Mouse (Mus musculus) lung, embryonic 16.5 days (tissue): ENCODE data around the gene Arhgap10. TPM values are rescaled to one million over a fixed set of nuclear protein-coding genes. Genes with fewer than 3 reads are reported as not detected.

Source experiments
- ATAC-seq: fragments of 200-750 bp; cut with Nextera tagmentation; 2 replicates; pipeline ENCODE4 v1.8.0; 2017; ENCODE audit warnings: low read depth, mild to moderate bottlenecking, moderate library complexity
- H3K27ac ChIP-seq: fragments of 300-500 bp; sonication (generic); 2 replicates; pipeline ENCODE4 v1.5.1; 2014; ENCODE audit warnings: mild to moderate bottlenecking, control low read depth, low read length
- H3K27me3 ChIP-seq: fragments of 300-500 bp; sonication (generic); 2 replicates; pipeline ENCODE4 v1.6.1; 2014; ENCODE audit warnings: low read depth, low read length, mixed read lengths; ENCODE audit not compliant: control insufficient read depth, insufficient read depth
- H3K36me3 ChIP-seq: fragments of 300-500 bp; sonication (generic); 2 replicates; pipeline ENCODE4 v1.6.1; 2014; ENCODE audit warnings: low read length; ENCODE audit not compliant: control insufficient read depth, insufficient read depth
- H3K4me1 ChIP-seq: fragments of 300-500 bp; sonication (generic); replicated peaks from 2 replicates; pipeline ENCODE4 v1.6.1; 2014; ENCODE audit warnings: low read length, mixed read lengths; ENCODE audit not compliant: control insufficient read depth, insufficient read depth
- H3K4me2 ChIP-seq: fragments of 300-500 bp; sonication (generic); 2 replicates; pipeline ENCODE4 v1.6.1; 2014; ENCODE audit warnings: low read depth, low read length, control low read depth
- H3K4me3 ChIP-seq: fragments of 300-500 bp; sonication (generic); 2 replicates; pipeline ENCODE4 v1.5.1; 2014; ENCODE audit warnings: mild to moderate bottlenecking, low read length, control low read depth
- H3K9ac ChIP-seq: fragments of 300-500 bp; sonication (generic); 2 replicates; pipeline ENCODE4 v1.6.1; 2014; ENCODE audit warnings: low read length, control low read depth
- H3K9me3 ChIP-seq: fragments of 300-500 bp; sonication (generic); 2 replicates; pipeline ENCODE4 v1.6.1; 2016; ENCODE audit warnings: low read length; ENCODE audit not compliant: control insufficient read depth
- WGBS: fragments of 180-500 bp; shearing (Covaris S2); extraction: QIAGEN DNeasy Blood & Tissue Kit; methylation state at CpG from one replicate; pipeline ENCODE4 v1.1.7; 2014; 5-methylcytosine and 5-hydroxymethylcytosine counted together
- polyA plus RNA-seq: library from polyadenylated mRNA; unstranded; fragments of >200 nt; fragmentation: Nextera tagmentation; extraction: Ambion mirVana; gene quantifications from 2 replicates; pipeline ENCODE4 v1.2.1, GENCODE M21; 2015

The Arhgap10 gene
- polyA plus RNA-seq, 1 experiment from 2014 or later = 23.1 TPM

GRCm38 (mm10) chr8:77479995-77480394, 37.8 kb downstream of the Arhgap10 start:
- H3K27ac ChIP-seq = no peak overlapping the region
- H3K4me2 ChIP-seq = no peak overlapping the region
- H3K4me3 ChIP-seq = no peak overlapping the region
- no peaks in the 10 kb centered on the region for H3K27me3 ChIP-seq
- H3K4me1 ChIP-seq = peaks cover 28% of the 10 kb centered on the region
- H3K36me3 ChIP-seq = no peaks in the 10 kb centered on the region
- H3K9ac ChIP-seq = no peak overlapping the region
- H3K9me3 ChIP-seq = no peaks in the 10 kb centered on the region
- 62% methylated on average over 9 of the region's 9 CpGs for WGBS
- no peak for ATAC-seq

DNA sequence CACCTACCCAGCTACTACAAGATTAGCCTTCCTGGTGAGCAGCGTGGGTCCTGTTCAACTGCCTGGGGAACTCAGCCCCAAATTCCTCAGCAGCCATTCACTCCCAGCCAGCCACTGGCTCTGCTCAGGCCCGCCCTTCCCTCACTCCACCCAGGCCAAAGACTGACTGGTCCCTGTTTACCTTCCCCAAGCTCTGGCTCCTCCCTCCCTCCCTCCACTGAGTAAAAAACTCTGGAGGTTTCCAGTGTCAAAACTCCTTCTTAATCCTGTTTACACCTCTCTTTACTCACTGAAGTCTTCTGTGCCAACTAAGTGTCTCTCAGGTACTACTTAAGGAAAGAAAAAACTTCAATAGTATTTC, 38.9 kb downstream of the Arhgap10 start:
- WGBS = 49% methylated on average over 2 of the region's 2 CpGs
- Histone ChIP-seq H3K9ac (no peak overlapping the region), H3K4me1 (peaks cover 28% of the 10 kb centered on the region), H3K27ac (peak overlapping the region; percentile 18), H3K9me3 (no peaks in the 10 kb centered on the region), H3K4me3 (no peak overlapping the region), H3K4me2 (no peak overlapping the region), H3K36me3 (no peaks in the 10 kb centered on the region), H3K27me3 (no peaks in the 10 kb centered on the region)
- peak; percentile 77 for ATAC-seq

DNA sequence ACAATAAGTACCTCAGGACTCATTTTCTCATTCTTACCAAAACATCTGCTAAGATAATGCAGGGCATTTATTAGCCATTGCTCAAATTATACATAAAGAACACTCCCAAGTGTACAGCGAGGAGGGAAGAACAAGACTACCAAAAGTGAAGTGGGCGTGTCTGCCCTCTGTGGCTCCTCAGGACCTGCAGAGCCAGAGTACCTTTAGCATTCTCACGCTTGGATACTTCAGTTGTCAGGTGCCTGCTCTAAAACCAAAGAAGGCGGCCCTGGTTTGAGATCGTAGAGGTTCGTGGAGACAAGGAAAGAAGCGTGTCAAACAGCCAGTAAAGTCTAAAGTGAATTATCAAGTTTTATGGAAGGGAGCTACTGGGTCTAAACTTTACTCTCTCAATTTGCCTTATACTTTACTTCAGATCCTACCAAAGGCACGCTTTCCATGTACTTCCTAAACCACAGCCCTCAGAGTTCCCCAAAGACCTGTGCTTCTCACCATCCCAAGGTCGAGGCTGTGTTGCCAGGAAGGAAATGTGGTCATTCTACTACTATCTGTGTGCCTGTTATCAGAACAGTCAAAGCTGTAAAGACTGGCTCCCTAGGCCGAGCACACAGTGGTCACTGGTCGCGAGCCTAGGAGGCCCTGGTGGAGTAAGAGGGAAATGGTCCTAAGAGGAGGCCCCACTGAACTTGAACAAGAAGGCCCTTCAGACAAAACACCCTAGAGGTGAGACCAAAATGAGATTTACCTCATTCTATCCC, 39.4 kb downstream of the Arhgap10 start:
- peak; percentile 21 for ATAC-seq
- Histone ChIP-seq H3K4me1 (peaks cover 31% of the 10 kb centered on the region), H3K27me3 (no peaks in the 10 kb centered on the region), H3K27ac (peak overlapping the region; percentile 64), H3K4me2 (no peak overlapping the region), H3K4me3 (no peak overlapping the region), H3K36me3 (no peaks in the 10 kb centered on the region), H3K9me3 (no peaks in the 10 kb centered on the region), H3K9ac (no peak overlapping the region)
- WGBS = 63% methylated on average over 12 of the region's 12 CpGs

DNA sequence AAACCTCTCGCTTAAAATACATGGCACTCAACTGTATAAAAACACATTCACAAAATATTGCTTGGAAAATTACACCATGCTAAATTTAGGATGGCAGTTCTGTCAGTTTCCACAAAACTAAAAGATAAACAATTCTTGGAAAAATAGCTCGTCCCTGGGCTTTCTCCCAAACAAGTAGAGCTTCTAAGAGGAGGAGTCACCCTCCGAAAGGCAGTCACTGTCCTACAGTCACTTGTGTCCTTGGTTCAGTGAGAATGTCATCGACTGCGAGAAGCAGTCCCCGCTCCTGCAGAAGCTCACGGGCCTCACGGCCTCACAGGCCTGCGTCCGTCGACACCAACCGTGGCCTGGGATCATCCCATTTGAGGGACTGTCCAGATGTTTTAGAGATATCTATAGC, 40.1 kb downstream of the Arhgap10 start:
- no peak overlapping the region for H3K4me3 ChIP-seq
- no peaks in the 10 kb centered on the region for H3K9me3 ChIP-seq
- no peak overlapping the region for H3K9ac ChIP-seq
- H3K4me2 ChIP-seq = no peak overlapping the region
- no peaks in the 10 kb centered on the region for H3K27me3 ChIP-seq
- ATAC-seq = peak; percentile 29; the same call in 1 of the 2 replicates
- 53% methylated on average over 12 of the region's 12 CpGs for WGBS
- H3K36me3 ChIP-seq = no peaks in the 10 kb centered on the region
- peaks cover 36% of the 10 kb centered on the region for H3K4me1 ChIP-seq
- peak overlapping the region; percentile 64; the same call in 1 of the 2 replicates for H3K27ac ChIP-seq

GRCm38 (mm10) chr8:77474614-77475013, 43.1 kb downstream of the Arhgap10 start:
- Histone ChIP-seq H3K9me3 (no peaks in the 10 kb centered on the region), H3K4me2 (no peak overlapping the region)
- WGBS = 90% methylated on average over 5 of the region's 5 CpGs

GRCm38 (mm10) chr8:77473773-77474172, 44.0 kb downstream of the Arhgap10 start:
- peak; percentile 26; the same call in 1 of the 2 replicates for ATAC-seq
- Histone ChIP-seq H3K36me3 (no peaks in the 10 kb centered on the region), H3K27me3 (no peaks in the 10 kb centered on the region), H3K4me3 (no peak overlapping the region), H3K9me3 (no peaks in the 10 kb centered on the region), H3K9ac (no peak overlapping the region), H3K27ac (peak overlapping the region; percentile 36), H3K4me1 (peaks cover 26% of the 10 kb centered on the region), H3K4me2 (no peak overlapping the region)
- WGBS = 30% methylated on average over 7 of the region's 7 CpGs

More at GRCm38 (mm10) chr8:77474614-77475013, 43.1 kb downstream of the Arhgap10 start:
- ATAC-seq = no peak
- Histone ChIP-seq H3K9ac (no peak overlapping the region), H3K4me3 (no peak overlapping the region), H3K27ac (no peak overlapping the region), H3K27me3 (no peaks in the 10 kb centered on the region), H3K36me3 (no peaks in the 10 kb centered on the region), H3K4me1 (peaks cover 30% of the 10 kb centered on the region)

- Histone ChIP-seq H3K9me3 (no peaks in the 10 kb centered on the region), H3K27ac (peak overlapping the region; percentile 36), H3K4me3 (no peak overlapping the region), H3K4me2 (no peak overlapping the region), H3K36me3 (no peaks in the 10 kb centered on the region), H3K27me3 (no peaks in the 10 kb centered on the region), H3K4me1 (peaks cover 22% of the 10 kb centered on the region), H3K9ac (no peak overlapping the region)
- ATAC-seq = peak; percentile 46
- 51% methylated on average over 6 of the region's 6 CpGs for WGBS
Observed at GRCm38 (mm10) chr8:77473373-77473772, 44.4 kb downstream of the Arhgap10 start.

GRCm38 (mm10) chr8:77461392-77461791, 56.4 kb downstream of the Arhgap10 start:
- ATAC-seq = no peak

DNA sequence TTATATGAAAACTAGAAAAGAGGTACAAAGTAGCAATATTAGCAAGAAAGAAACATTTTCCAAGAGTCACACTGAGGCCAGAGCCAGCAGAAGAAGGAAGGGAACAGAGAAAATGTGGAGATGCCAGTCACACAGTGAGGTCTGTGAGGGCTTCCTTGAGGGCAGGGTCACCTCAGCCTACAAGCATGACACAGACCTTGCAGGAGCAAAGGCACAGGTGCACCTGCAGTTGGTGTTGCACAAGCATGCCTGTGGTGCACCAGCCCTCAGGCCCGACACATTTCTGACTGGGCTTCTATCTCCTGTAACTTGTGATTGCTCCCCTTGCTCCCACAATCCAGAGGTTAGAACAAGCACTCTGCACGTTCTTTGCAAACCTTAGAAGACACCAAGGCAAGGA, 57.4 kb downstream of the Arhgap10 start:
- Histone ChIP-seq H3K27ac (no peak overlapping the region), H3K36me3 (no peaks in the 10 kb centered on the region), H3K4me2 (no peak overlapping the region), H3K27me3 (no peaks in the 10 kb centered on the region), H3K4me1 (no peaks in the 10 kb centered on the region), H3K4me3 (no peak overlapping the region), H3K9me3 (no peaks in the 10 kb centered on the region), H3K9ac (no peak overlapping the region)
- 73% methylated on average over 2 of the region's 2 CpGs for WGBS
- no peak for ATAC-seq

More at GRCm38 (mm10) chr8:77461392-77461791, 56.4 kb downstream of the Arhgap10 start:
- no peak overlapping the region for H3K4me3 ChIP-seq
- no peaks in the 10 kb centered on the region for H3K27me3 ChIP-seq
- no peak overlapping the region for H3K9ac ChIP-seq
- WGBS = 63% methylated on average over 6 of the region's 6 CpGs
- no peak overlapping the region for H3K27ac ChIP-seq
- H3K36me3 ChIP-seq = no peaks in the 10 kb centered on the region
- no peaks in the 10 kb centered on the region for H3K9me3 ChIP-seq
- no peaks in the 10 kb centered on the region for H3K4me1 ChIP-seq
- H3K4me2 ChIP-seq = no peak overlapping the region
